In the genomic region with DNA sequence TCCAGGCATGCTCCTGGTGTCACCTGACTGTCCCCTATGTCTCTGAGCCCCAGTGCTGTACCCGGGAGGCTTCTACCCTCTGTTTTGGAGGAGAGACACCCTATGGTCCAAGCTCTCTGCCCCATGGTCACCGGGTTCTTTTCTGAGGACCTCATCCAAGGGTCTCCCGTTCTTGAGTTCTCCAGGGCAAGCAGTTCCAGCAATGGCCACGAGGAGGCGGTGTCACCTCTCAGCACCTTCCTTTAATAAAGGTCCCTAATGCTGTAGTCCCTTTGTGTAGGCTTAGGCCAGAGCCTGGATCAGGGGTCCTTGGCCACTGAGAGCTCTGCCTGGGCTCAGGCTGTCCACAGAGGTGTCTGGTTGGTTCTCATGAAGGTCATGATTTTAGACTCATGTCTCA, we compare ENCODE assay signal across 8 mouse cellular contexts. TPM values are rescaled to one million over a fixed set of nuclear protein-coding genes. Genes with fewer than 3 reads are reported as not detected.
DNase-seq lines count a peak whose midpoint lies in the region; ATAC-seq and TF ChIP-seq lines count a peak whose summit lies in the region.

No protein-coding gene starts in this region.

- peaks cover 2% of the 10 kb centered on the region; the same call in 1 of the 2 replicates for H3K4me1 ChIP-seq in hindbrain, embryonic 11.5 days (replicated peaks; ENCODE audit: control insufficient read depth, insufficient read depth, low read length)
- H3K4me1 ChIP-seq in hindbrain, embryonic 13.5 days (replicated peaks) = peaks cover 53% of the 10 kb centered on the region
- peaks cover 7% of the 10 kb centered on the region; the same call in 1 of the 2 replicates for H3K4me1 ChIP-seq in hindbrain, postnatal 0 days (ENCODE audit: insufficient read depth, low read length)

- H3K36me3 ChIP-seq in hindbrain, embryonic 11.5 days (ENCODE audit: control insufficient read depth, insufficient read depth, low read length) = no peaks in the 10 kb centered on the region
- peaks cover 25% of the 10 kb centered on the region for H3K36me3 ChIP-seq in hindbrain, embryonic 13.5 days
- H3K36me3 ChIP-seq in hindbrain, postnatal 0 days (ENCODE audit: insufficient read depth, low read length) = peaks cover 10% of the 10 kb centered on the region; the same call in 1 of the 2 replicates

- whole genome bisulfite sequencing in hindbrain, embryonic 11.5 days = 15% methylated on average over 5 of the region's 5 CpGs
- 15% methylated on average over 5 of the region's 5 CpGs for WGBS in hindbrain, embryonic 13.5 days
- WGBS in hindbrain, postnatal 0 days = 19% methylated on average over 5 of the region's 5 CpGs

- ATAC-seq in hindbrain, embryonic 11.5 days (ENCODE audit: low FRiP score) = 0 out of 2 replicates have a peak, but pooled peaks have one; percentile 12
- ATAC-seq in hindbrain, embryonic 13.5 days (ENCODE audit: low FRiP score) = no peak
- ATAC-seq in common myeloid progenitor, adult 5-6 weeks (replicated peaks; ENCODE audit: low read depth, poor library complexity, severe bottlenecking) = peak; percentile 56
- 0 out of 2 replicates have a peak, but pooled peaks have one; percentile 33 for ATAC-seq in hindbrain, postnatal 0 days

- no peak overlapping the region for H3K4me3 ChIP-seq in hindbrain, embryonic 11.5 days (ENCODE audit: low read depth, low read length)
- H3K4me3 ChIP-seq in hindbrain, embryonic 13.5 days = no peak overlapping the region
- no peak overlapping the region for H3K4me3 ChIP-seq in hindbrain, postnatal 0 days (ENCODE audit: low read length)

- no peak overlapping the region for H3K9ac ChIP-seq in hindbrain, embryonic 11.5 days (ENCODE audit: low read depth, low read length)
- H3K9ac ChIP-seq in hindbrain, embryonic 13.5 days = no peak overlapping the region
- no peak overlapping the region for H3K9ac ChIP-seq in hindbrain, postnatal 0 days (replicated peaks; ENCODE audit: low read length)

- H3K4me2 ChIP-seq in hindbrain, embryonic 11.5 days (replicated peaks; ENCODE audit: low read depth, low read length) = no peak overlapping the region
- no peak overlapping the region for H3K4me2 ChIP-seq in hindbrain, embryonic 13.5 days
- no peak overlapping the region for H3K4me2 ChIP-seq in hindbrain, postnatal 0 days (ENCODE audit: low read depth, low read length)

- DNase-seq in hindbrain, embryonic 11.5 days (ENCODE audit: low spot score) = peak; percentile 92
- DNase-seq in A20 (ENCODE audit: low read depth, low spot score) (peak; percentile 67), R1 (ENCODE audit: low read depth, low spot score) (peak; percentile 78)
- DNase-seq in hindbrain, postnatal 0 days (ENCODE audit: low spot score) = peak; percentile 76
- peak; percentile 77 to 85 for DNase-seq in lung, postnatal 4 days
- DNase-seq in thymus, postnatal 14 days = peak; percentile 74

- H3K27me3 ChIP-seq in hindbrain, embryonic 11.5 days (ENCODE audit: control insufficient read depth, insufficient read depth, low read length) = peaks cover 3% of the 10 kb centered on the region; the same call in 1 of the 2 replicates
- 0 out of 2 replicates have a peak, but pooled peaks cover 5% of the 10 kb centered on the region for H3K27me3 ChIP-seq in hindbrain, embryonic 13.5 days
- H3K27me3 ChIP-seq in hindbrain, postnatal 0 days (ENCODE audit: insufficient read depth, low read length) = no peaks in the 10 kb centered on the region

- no peaks in the 10 kb centered on the region for H3K9me3 ChIP-seq in hindbrain, embryonic 11.5 days (ENCODE audit: control insufficient read depth, low read length)
- no peaks in the 10 kb centered on the region for H3K9me3 ChIP-seq in hindbrain, embryonic 13.5 days
- no peaks in the 10 kb centered on the region for H3K9me3 ChIP-seq in hindbrain, postnatal 0 days (ENCODE audit: low read length)

- H3K27ac ChIP-seq in hindbrain, embryonic 11.5 days (ENCODE audit: low read depth, low read length) = no peak overlapping the region
- no peak overlapping the region for H3K27ac ChIP-seq in hindbrain, embryonic 13.5 days
- H3K27ac ChIP-seq in hindbrain, postnatal 0 days = no peak overlapping the region

- peak; percentile 93 for TF ChIP-seq CTCF in hindbrain, postnatal 0 days (IDR thresholded peaks at IDR 0.05; ENCODE audit: low read depth)

RNA-seq across cellular contexts. Expression of a gene that starts 2.3 kb away (rescaled TPM):
- 2.7 and 4.1 TPM in 2 replicates for polyA plus RNA-seq in hindbrain, embryonic 11.5 days (2014; fragmentation: Nextera tagmentation; extraction: Ambion mirVana)
- polyA plus RNA-seq in hindbrain, embryonic 13.5 days (2015; fragmentation: Nextera tagmentation; extraction: Ambion mirVana) = 1.8 TPM in 2 replicates
- total RNA-seq in common myeloid progenitor, adult 5-6 weeks (2017) = 5.0 and 13.2 TPM in 2 replicates
- 2.9 and 3.7 TPM in 2 replicates for total RNA-seq in hindbrain, postnatal 0 days (2014; rRNA removed)
- 1.4 and 1.7 TPM in 2 replicates for polyA plus RNA-seq in hindbrain, postnatal 0 days (2015; fragmentation: Nextera tagmentation; extraction: Ambion mirVana)

RNA-seq across cellular contexts. Expression of a gene that starts 6.3 kb away (rescaled TPM):
- polyA plus RNA-seq in hindbrain, embryonic 11.5 days (2014; fragmentation: Nextera tagmentation; extraction: Ambion mirVana) = 0.49 and 1.0 TPM in 2 replicates
- polyA plus RNA-seq in hindbrain, embryonic 13.5 days (2015; fragmentation: Nextera tagmentation; extraction: Ambion mirVana) = 2.0 and 2.3 TPM in 2 replicates
- 1.6 TPM in 1 of 2 replicates, not detected in the other for total RNA-seq in common myeloid progenitor, adult 5-6 weeks (2017)
- total RNA-seq in hindbrain, postnatal 0 days (2014; rRNA removed) = 7.5 TPM in 2 replicates
- 2.7 and 4.0 TPM in 2 replicates for polyA plus RNA-seq in hindbrain, postnatal 0 days (2015; fragmentation: Nextera tagmentation; extraction: Ambion mirVana)

RNA-seq across cellular contexts. Expression of a gene that starts 10.9 kb away (rescaled TPM):
- polyA plus RNA-seq in hindbrain, embryonic 11.5 days (2014; fragmentation: Nextera tagmentation; extraction: Ambion mirVana) = 2.2 and 3.2 TPM in 2 replicates
- 6.5 and 8.1 TPM in 2 replicates for polyA plus RNA-seq in hindbrain, embryonic 13.5 days (2015; fragmentation: Nextera tagmentation; extraction: Ambion mirVana)
- 0.19 and 2.4 TPM in 2 replicates for total RNA-seq in common myeloid progenitor, adult 5-6 weeks (2017)
- total RNA-seq in hindbrain, postnatal 0 days (2014; rRNA removed) = 2.1 and 3.3 TPM in 2 replicates
- 5.3 and 7.0 TPM in 2 replicates for polyA plus RNA-seq in hindbrain, postnatal 0 days (2015; fragmentation: Nextera tagmentation; extraction: Ambion mirVana)

RNA-seq across cellular contexts. Expression of a gene that starts 10.9 kb away (rescaled TPM):
- 44.8 and 52.6 TPM in 2 replicates for polyA plus RNA-seq in hindbrain, embryonic 11.5 days (2014; fragmentation: Nextera tagmentation; extraction: Ambion mirVana)
- polyA plus RNA-seq in hindbrain, embryonic 13.5 days (2015; fragmentation: Nextera tagmentation; extraction: Ambion mirVana) = 72.1 and 74.8 TPM in 2 replicates
- total RNA-seq in common myeloid progenitor, adult 5-6 weeks (2017) = 34.7 and 50.7 TPM in 2 replicates
- total RNA-seq in hindbrain, postnatal 0 days (2014; rRNA removed) = 146 TPM in 2 replicates
- polyA plus RNA-seq in hindbrain, postnatal 0 days (2015; fragmentation: Nextera tagmentation; extraction: Ambion mirVana) = 111 and 114 TPM in 2 replicates

RNA-seq across cellular contexts. Expression of a gene that starts 16.8 kb away (rescaled TPM):
- polyA plus RNA-seq in hindbrain, embryonic 11.5 days (2014; fragmentation: Nextera tagmentation; extraction: Ambion mirVana) = 83.0 and 92.1 TPM in 2 replicates
- polyA plus RNA-seq in hindbrain, embryonic 13.5 days (2015; fragmentation: Nextera tagmentation; extraction: Ambion mirVana) = 121 and 126 TPM in 2 replicates
- total RNA-seq in common myeloid progenitor, adult 5-6 weeks (2017) = 21.9 and 24.8 TPM in 2 replicates
- 106 and 118 TPM in 2 replicates for total RNA-seq in hindbrain, postnatal 0 days (2014; rRNA removed)
- polyA plus RNA-seq in hindbrain, postnatal 0 days (2015; fragmentation: Nextera tagmentation; extraction: Ambion mirVana) = 131 and 134 TPM in 2 replicates
